Mouse (Mus musculus): ENCODE measurements around the gene Gm13762. TPM values are rescaled to one million over a fixed set of nuclear protein-coding genes. Genes with fewer than 3 reads are reported as not detected.

The Gm13762 gene
- not detected in 2 replicates for polyA plus RNA-seq (2021; fragmentation: Nextera tagmentation)
- long read RNA-seq, experiment 1: 0 reads
- long read RNA-seq, experiment 2: 0 reads

GRCm38 (mm10) chr2:88980181-88980580, at the start of gene Gm13762:
Gene Gm13762, minus strand, starts transcription at chr2:88980281.

GRCm38 (mm10) chr2:89018240-89018639, 38.2 kb upstream of the Gm13762 start, which contains the start of gene Olfr1216:
Gene Olfr1216, minus strand, starts transcription at chr2:89018340.

GRCm38 (mm10) chr2:89006873-89007272, 26.8 kb upstream of the Gm13762 start, which contains the start of gene Olfr1215:
Gene Olfr1215, minus strand, starts transcription at chr2:89006973.

GRCm38 (mm10) chr2:88992553-88992952, 12.5 kb upstream of the Gm13762 start, which contains the start of gene Olfr1214:
Gene Olfr1214, minus strand, starts transcription at chr2:88992653.

GRCm38 (mm10) chr2:88953669-88954068, 26.4 kb downstream of the Gm13762 start, which contains the start of gene Olfr1212:
Gene Olfr1212, plus strand, starts transcription at chr2:88953969.

GRCm38 (mm10) chr2:88938011-88938410, 42.1 kb downstream of the Gm13762 start, which contains the start of gene Olfr1211:
Gene Olfr1211, minus strand, starts transcription at chr2:88938111.

Other genes starting within 250 kb of the Gm13762 start
- not detected in 2 replicates for gene Olfr1197, start 247.9 kb downstream of the Gm13762 start, polyA plus RNA-seq (2021; fragmentation: Nextera tagmentation)
- not detected in 2 replicates for gene Olfr1198, start 228.9 kb downstream of the Gm13762 start, polyA plus RNA-seq (2021; fragmentation: Nextera tagmentation)
- gene Olfr1199, start 219.8 kb downstream of the Gm13762 start, polyA plus RNA-seq (2021; fragmentation: Nextera tagmentation): not detected in 2 replicates
- gene Olfr1200, start 209.8 kb downstream of the Gm13762 start, polyA plus RNA-seq (2021; fragmentation: Nextera tagmentation): not detected in 2 replicates
- gene Olfr1201, start 187.2 kb downstream of the Gm13762 start, polyA plus RNA-seq (2021; fragmentation: Nextera tagmentation): not detected in 2 replicates
- not detected in 2 replicates for gene Olfr1202, start 165.8 kb downstream of the Gm13762 start, polyA plus RNA-seq (2021; fragmentation: Nextera tagmentation)
- not detected in 2 replicates for gene Olfr1205, start 150.5 kb downstream of the Gm13762 start, polyA plus RNA-seq (2021; fragmentation: Nextera tagmentation)
- not detected in 2 replicates for gene Olfr1204, start 131.0 kb downstream of the Gm13762 start, polyA plus RNA-seq (2021; fragmentation: Nextera tagmentation)
- gene Olfr1206, start 117.0 kb downstream of the Gm13762 start, polyA plus RNA-seq (2021; fragmentation: Nextera tagmentation): not detected in 2 replicates
- gene Olfr1208, start 78.0 kb downstream of the Gm13762 start, polyA plus RNA-seq (2021; fragmentation: Nextera tagmentation): not detected in 2 replicates
- not detected in 2 replicates for gene Olfr1209, start 65.1 kb downstream of the Gm13762 start, polyA plus RNA-seq (2021; fragmentation: Nextera tagmentation)
- gene Olfr1211, start 42.2 kb downstream of the Gm13762 start, polyA plus RNA-seq (2021; fragmentation: Nextera tagmentation): not detected in 2 replicates
- gene Olfr1212, start 26.3 kb downstream of the Gm13762 start, polyA plus RNA-seq (2021; fragmentation: Nextera tagmentation): not detected in 2 replicates
- gene Olfr1214, start 12.4 kb upstream of the Gm13762 start, polyA plus RNA-seq (2021; fragmentation: Nextera tagmentation): not detected in 2 replicates
- not detected in 2 replicates for gene Olfr1215, start 26.7 kb upstream of the Gm13762 start, polyA plus RNA-seq (2021; fragmentation: Nextera tagmentation)
- not detected in 2 replicates for gene Olfr1216, start 38.1 kb upstream of the Gm13762 start, polyA plus RNA-seq (2021; fragmentation: Nextera tagmentation)
- gene Olfr1217, start 51.8 kb upstream of the Gm13762 start, polyA plus RNA-seq (2021; fragmentation: Nextera tagmentation): not detected in 2 replicates
- not detected in 2 replicates for gene Olfr1218, start 80.9 kb upstream of the Gm13762 start, polyA plus RNA-seq (2021; fragmentation: Nextera tagmentation)
- gene Olfr1219, start 103.2 kb upstream of the Gm13762 start, polyA plus RNA-seq (2021; fragmentation: Nextera tagmentation): not detected in 2 replicates
- not detected in 2 replicates for gene Olfr1220, start 126.6 kb upstream of the Gm13762 start, polyA plus RNA-seq (2021; fragmentation: Nextera tagmentation)
- gene Olfr1221, start 137.0 kb upstream of the Gm13762 start, polyA plus RNA-seq (2021; fragmentation: Nextera tagmentation): not detected in 2 replicates
- not detected in 2 replicates for gene Olfr1222, start 152.8 kb upstream of the Gm13762 start, polyA plus RNA-seq (2021; fragmentation: Nextera tagmentation)
- gene Olfr1223, start 171.3 kb upstream of the Gm13762 start, polyA plus RNA-seq (2021; fragmentation: Nextera tagmentation): not detected in 2 replicates
- gene Olfr1224-ps1, start 183.8 kb upstream of the Gm13762 start, polyA plus RNA-seq (2021; fragmentation: Nextera tagmentation): not detected in 2 replicates
- not detected in 2 replicates for gene Olfr1225, start 194.4 kb upstream of the Gm13762 start, polyA plus RNA-seq (2021; fragmentation: Nextera tagmentation)
- not detected in 2 replicates for gene Olfr1226, start 219.8 kb upstream of the Gm13762 start, polyA plus RNA-seq (2021; fragmentation: Nextera tagmentation)